Mouse (Mus musculus): ENCODE results near the gene Spred2.

- TF ChIP-seq POLR2A (IDR thresholded peaks at IDR 0.05; ENCODE audit: control insufficient read depth in 1 of 2, insufficient read depth in 1 of 2, low read depth in 1 of 2, low read length in 2 of 2, poor library complexity in 1 of 2): no peak
- no peak for TF ChIP-seq ZKSCAN1 (IDR thresholded peaks at IDR 0.05; ENCODE audit: low read depth, low read length)
- TF ChIP-seq USF1 (IDR thresholded peaks at IDR 0.05; ENCODE audit: low read depth, low read length): no peak
- no peak for TF ChIP-seq CHD2 (IDR thresholded peaks at IDR 0.05; ENCODE audit: low read length)
- no peak for TF ChIP-seq POLR2AphosphoS5 (IDR thresholded peaks at IDR 0.05; ENCODE audit: borderline replicate concordance, low read depth, low read length)
These were observed 117.9 kb downstream of the Spred2 start for GRCm38 (mm10) chr11:20042106-20042505.
